Mouse (Mus musculus) adrenal gland, adult 18-20 months (tissue): ENCODE data around the gene Stk32c. TPM values are rescaled to one million over a fixed set of nuclear protein-coding genes. Genes with fewer than 3 reads are reported as not detected.
A peak's percentile ranks its signal among the peaks of the same experiment; 100 is the strongest.

ENCODE experiments used
- DNase-seq, 2 experiments: peaks; one replicate each; pipeline ENCODE4 v3.0.0; 2021 to 2022; ENCODE audit warnings: low spot score in 2 of 2
- total RNA-seq, 2 experiments: library from RNA; stranded (reverse); gene quantifications; 1 replicate in 1 of 2; 2 replicates in 1 of 2; pipeline ENCODE4 v1.2.3; 2021

Stk32c gene
- total RNA-seq, 2 experiments from 2014 or later, result 3.2 to 4.3 TPM

- DNase-seq, result no peak
Measured at GRCm38 (mm10) chr7:139101286-139101804, 111.8 kb downstream of the Stk32c start.

- DNase-seq, result no peak
Measured at GRCm38 (mm10) chr7:139100531-139101095, 112.5 kb downstream of the Stk32c start.

GRCm38 (mm10) chr7:139096399-139096798 lies 116.7 kb downstream of the Stk32c start:
- no peak for DNase-seq

GRCm38 (mm10) chr7:139095282-139095681 lies 117.8 kb downstream of the Stk32c start:
- no peak for DNase-seq

GRCm38 (mm10) chr7:139094761-139095160 lies 118.3 kb downstream of the Stk32c start:
- DNase-seq, result no peak

GRCm38 (mm10) chr7:139093781-139094180 lies 119.3 kb downstream of the Stk32c start:
- no peak for DNase-seq

GRCm38 (mm10) chr7:139093124-139093523 lies 120.0 kb downstream of the Stk32c start:
- DNase-seq, result no peak

GRCm38 (mm10) chr7:139092676-139093075 lies 120.4 kb downstream of the Stk32c start:
- DNase-seq, result no peak

GRCm38 (mm10) chr7:139091681-139092080 lies 121.4 kb downstream of the Stk32c start:
- DNase-seq, result no peak

- DNase-seq, result no peak
Measured at GRCm38 (mm10) chr7:139089892-139090874, 122.9 kb downstream of the Stk32c start.

- no peak for DNase-seq
Measured at GRCm38 (mm10) chr7:139087801-139088200, 125.3 kb downstream of the Stk32c start.

GRCm38 (mm10) chr7:139086195-139087158 lies 126.6 kb downstream of the Stk32c start:
- peak; percentile 16 to 33 for DNase-seq

GRCm38 (mm10) chr7:139085629-139086194 lies 127.4 kb downstream of the Stk32c start, which contains the start of gene Dpysl4:
Gene Dpysl4, plus strand, starts transcription at chr7:139086001.
- peak; percentile 42 to 55 for DNase-seq

- no peak for DNase-seq
Measured at GRCm38 (mm10) chr7:139084316-139084715, 128.8 kb downstream of the Stk32c start.

- no peak for DNase-seq
Measured at GRCm38 (mm10) chr7:139082281-139082680, 130.8 kb downstream of the Stk32c start.

- DNase-seq, result no peak
Measured at GRCm38 (mm10) chr7:139081158-139081557, 131.9 kb downstream of the Stk32c start.

GRCm38 (mm10) chr7:139080714-139081113 lies 132.4 kb downstream of the Stk32c start:
- no peak for DNase-seq

GRCm38 (mm10) chr7:139079141-139079540 lies 134.0 kb downstream of the Stk32c start:
- no peak for DNase-seq

- no peak for DNase-seq
Measured at GRCm38 (mm10) chr7:139078181-139078580, 134.9 kb downstream of the Stk32c start.

GRCm38 (mm10) chr7:139077283-139077682 lies 135.8 kb downstream of the Stk32c start:
- DNase-seq, result no peak
